Mouse (Mus musculus) heart, embryonic 15.5 days (tissue): ENCODE measurements around the gene Ltbp4. TPM values are rescaled to one million over a fixed set of nuclear protein-coding genes. Genes with fewer than 3 reads are reported as not detected.
A peak's percentile ranks its signal among the peaks of the same experiment; 100 is the strongest.

ENCODE experiments used
- ATAC-seq: fragments of 200-750 bp; cut with Nextera tagmentation; replicated peaks from 2 replicates; pipeline ENCODE4 v1.8.0; 2017; ENCODE audit warnings: low read depth, moderate TSS enrichment; ENCODE audit not compliant: insufficient number of reproducible peaks, insufficient read depth, low FRiP score
- H3K27ac ChIP-seq: fragments of 300-500 bp; sonication (generic); 2 replicates; pipeline ENCODE4 v1.5.1; 2015; ENCODE audit warnings: mild to moderate bottlenecking, inconsistent platforms
- H3K27me3 ChIP-seq: fragments of 300-500 bp; sonication (generic); 2 replicates; pipeline ENCODE4 v1.6.1; 2015; ENCODE audit warnings: inconsistent platforms
- H3K36me3 ChIP-seq: fragments of 300-500 bp; sonication (generic); 2 replicates; pipeline ENCODE4 v1.6.1; 2015; ENCODE audit warnings: mild to moderate bottlenecking, inconsistent platforms
- H3K4me1 ChIP-seq: fragments of 300-500 bp; sonication (generic); replicated peaks from 2 replicates; pipeline ENCODE4 v1.6.1; 2015; ENCODE audit warnings: inconsistent platforms
- H3K4me2 ChIP-seq: fragments of 300-500 bp; sonication (generic); 2 replicates; pipeline ENCODE4 v1.6.1; 2015; ENCODE audit warnings: inconsistent platforms, mild to moderate bottlenecking, moderate library complexity
- H3K4me3 ChIP-seq: fragments of 300-500 bp; sonication (generic); 2 replicates; pipeline ENCODE4 v1.5.1; 2015; ENCODE audit warnings: mild to moderate bottlenecking, inconsistent platforms
- H3K9ac ChIP-seq: fragments of 300-500 bp; sonication (generic); 2 replicates; pipeline ENCODE4 v1.6.1; 2015; ENCODE audit warnings: mild to moderate bottlenecking, inconsistent platforms
- H3K9me3 ChIP-seq: fragments of 300-500 bp; sonication (generic); replicated peaks from 2 replicates; pipeline ENCODE4 v1.6.1; 2016; ENCODE audit warnings: inconsistent platforms
- WGBS: fragments of 180-500 bp; shearing (Covaris S2); methylation state at CpG from one replicate; pipeline ENCODE4 v1.1.7; 2015; ENCODE audit warnings: mixed read lengths; 5-methylcytosine and 5-hydroxymethylcytosine counted together
- polyA plus RNA-seq: library from polyadenylated mRNA; unstranded; fragments of >200 nt; fragmentation: Nextera tagmentation; extraction: Ambion mirVana; gene quantifications from 2 replicates; pipeline ENCODE4 v1.2.1, GENCODE M21; 2015

Gene Ltbp4
- polyA plus RNA-seq, 1 experiment from 2014 or later, result 61.7 TPM

DNA sequence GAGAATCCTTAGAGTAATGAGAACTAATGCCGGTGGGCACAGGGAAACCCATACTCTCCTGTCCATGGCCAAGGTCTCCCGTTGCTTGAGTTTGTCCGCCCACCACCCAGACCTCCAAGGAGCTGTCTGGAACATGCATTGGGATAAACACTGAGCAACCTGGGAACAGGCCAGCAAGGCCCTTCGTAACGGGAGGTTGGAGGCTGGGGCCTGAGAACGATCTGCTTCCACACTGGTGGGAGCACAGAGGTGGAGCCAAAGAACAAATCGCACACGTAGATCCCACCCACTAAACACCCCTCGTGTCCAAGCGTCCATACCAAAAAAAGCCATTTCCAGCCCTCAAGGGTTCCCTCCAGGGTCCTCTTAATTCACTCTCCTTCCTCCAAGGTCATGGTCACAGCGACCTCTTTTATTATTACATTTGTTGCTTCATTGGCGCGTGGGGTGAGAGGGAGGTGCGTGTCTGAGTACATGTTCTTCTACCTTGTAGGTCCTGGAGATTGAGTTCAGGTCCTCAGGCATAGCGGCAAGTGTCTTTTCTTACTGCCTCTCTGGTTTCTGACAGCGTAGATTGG, 39.4 kb downstream of the Ltbp4 start:
- Histone ChIP-seq H3K36me3 (no peaks in the 10 kb centered on the region), H3K9me3 (no peaks in the 10 kb centered on the region), H3K27ac (no peak overlapping the region), H3K4me2 (no peak overlapping the region), H3K4me3 (no peak overlapping the region), H3K9ac (no peak overlapping the region), H3K27me3 (peaks cover 3% of the 10 kb centered on the region; the same call in 1 of the 2 replicates), H3K4me1 (0 out of 2 replicates have a peak, but pooled peaks cover 3% of the 10 kb centered on the region)
- ATAC-seq, result no peak
- 81% methylated on average over 16 of the region's 16 CpGs for WGBS

DNA sequence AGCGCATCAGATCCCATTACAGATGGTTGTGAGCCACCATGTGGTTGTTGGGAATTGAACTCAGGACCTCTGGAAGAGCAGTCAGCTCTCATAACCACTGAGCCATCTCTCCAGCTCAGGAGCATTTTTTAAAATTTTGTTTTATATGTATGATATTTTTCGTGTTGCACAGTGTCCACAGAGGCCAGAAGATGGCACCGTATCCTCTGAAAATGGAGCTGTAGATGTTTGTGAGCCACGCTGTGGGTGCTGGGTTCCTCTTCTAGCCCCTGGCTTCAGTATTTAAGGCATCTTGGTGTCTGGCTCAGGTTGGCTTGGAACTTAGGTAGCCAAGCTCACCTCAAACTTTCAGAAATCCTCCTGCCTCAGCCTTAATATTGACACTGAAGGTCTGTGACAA, 41.0 kb downstream of the Ltbp4 start:
- no peak for ATAC-seq
- H3K4me1 ChIP-seq, result peaks cover 4% of the 10 kb centered on the region; the same call in 1 of the 2 replicates

DNA sequence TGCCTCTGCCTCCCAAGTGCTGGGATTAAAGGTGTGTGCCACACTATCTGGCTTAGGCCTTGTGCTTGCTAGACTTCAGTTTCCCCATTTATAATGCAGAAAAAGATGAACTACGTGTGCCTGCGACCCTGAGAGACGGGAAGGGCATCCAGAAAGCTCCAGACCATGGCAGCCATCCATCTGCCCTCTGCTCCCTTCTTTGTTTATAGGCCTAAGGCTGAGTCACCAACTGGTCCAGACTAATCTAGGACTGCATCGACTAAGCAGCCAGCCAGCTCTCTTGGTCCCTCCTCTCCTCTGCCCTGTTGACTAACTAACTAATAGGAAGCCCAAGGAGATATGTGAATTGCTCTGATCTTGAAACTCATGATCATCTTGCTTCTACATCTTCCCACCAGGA, 41.5 kb downstream of the Ltbp4 start:
- no peaks in the 10 kb centered on the region for H3K27me3 ChIP-seq
- no peak overlapping the region for H3K9ac ChIP-seq
- no peak overlapping the region for H3K27ac ChIP-seq
- no peak overlapping the region for H3K4me2 ChIP-seq
- 60% methylated on average over 4 of the region's 4 CpGs for WGBS
- peaks cover 7% of the 10 kb centered on the region; the same call in 1 of the 2 replicates for H3K4me1 ChIP-seq
- no peak overlapping the region for H3K4me3 ChIP-seq
- no peak for ATAC-seq
- H3K9me3 ChIP-seq, result no peaks in the 10 kb centered on the region
- no peaks in the 10 kb centered on the region for H3K36me3 ChIP-seq

More for the DNA sequence above, 41.0 kb downstream of the Ltbp4 start:
- Histone ChIP-seq H3K9me3 (no peaks in the 10 kb centered on the region), H3K36me3 (no peaks in the 10 kb centered on the region), H3K4me2 (no peak overlapping the region), H3K27me3 (no peaks in the 10 kb centered on the region), H3K9ac (no peak overlapping the region), H3K27ac (no peak overlapping the region), H3K4me3 (no peak overlapping the region)
- WGBS, result 87% methylated on average over 4 of the region's 4 CpGs

DNA sequence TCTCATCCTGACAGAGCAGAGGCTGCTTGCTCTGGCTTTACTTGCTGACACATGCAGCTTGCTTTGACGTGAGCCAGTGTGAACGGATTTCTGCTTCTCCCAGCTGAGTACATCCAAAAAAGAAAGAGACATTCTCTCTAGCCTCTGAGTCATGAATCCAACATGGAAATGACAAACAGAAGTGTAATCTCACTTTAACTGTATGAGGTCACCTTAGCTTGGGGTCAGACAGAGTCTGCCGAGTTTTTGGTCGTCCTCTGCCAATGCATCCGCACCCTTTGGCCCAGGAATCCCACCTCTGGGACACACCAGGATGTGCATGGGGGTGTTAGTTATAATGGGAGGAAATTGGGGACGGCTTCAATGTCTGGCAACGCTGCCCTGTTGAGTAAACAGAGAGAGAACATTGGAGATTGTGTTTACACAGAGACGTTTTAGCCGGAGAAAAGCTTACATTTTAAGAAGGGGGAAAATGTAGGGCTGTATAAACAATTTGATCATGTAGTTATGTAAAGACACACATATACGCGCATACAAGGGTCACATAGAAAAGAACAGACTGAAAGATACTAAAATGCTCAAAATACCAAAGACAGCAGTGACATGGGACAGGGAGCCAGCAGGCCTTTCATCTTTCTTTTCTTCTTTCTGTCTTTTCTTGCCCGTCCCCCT, 45.6 kb downstream of the Ltbp4 start:
- H3K4me2 ChIP-seq, result peak overlapping the region; percentile 5; the same call in 1 of the 2 replicates
- 0 out of 2 replicates have a peak, but pooled peaks have one; percentile 39 for ATAC-seq
- no peaks in the 10 kb centered on the region for H3K36me3 ChIP-seq
- H3K4me3 ChIP-seq, result no peak overlapping the region
- 43% methylated on average over 12 of the region's 12 CpGs for whole genome bisulfite sequencing
- peak overlapping the region; percentile 31; the same call in 1 of the 2 replicates for H3K27ac ChIP-seq
- peaks cover 7% of the 10 kb centered on the region; the same call in 1 of the 2 replicates for H3K4me1 ChIP-seq
- H3K9ac ChIP-seq, result no peak overlapping the region
- H3K27me3 ChIP-seq, result no peaks in the 10 kb centered on the region
- H3K9me3 ChIP-seq, result no peaks in the 10 kb centered on the region

DNA sequence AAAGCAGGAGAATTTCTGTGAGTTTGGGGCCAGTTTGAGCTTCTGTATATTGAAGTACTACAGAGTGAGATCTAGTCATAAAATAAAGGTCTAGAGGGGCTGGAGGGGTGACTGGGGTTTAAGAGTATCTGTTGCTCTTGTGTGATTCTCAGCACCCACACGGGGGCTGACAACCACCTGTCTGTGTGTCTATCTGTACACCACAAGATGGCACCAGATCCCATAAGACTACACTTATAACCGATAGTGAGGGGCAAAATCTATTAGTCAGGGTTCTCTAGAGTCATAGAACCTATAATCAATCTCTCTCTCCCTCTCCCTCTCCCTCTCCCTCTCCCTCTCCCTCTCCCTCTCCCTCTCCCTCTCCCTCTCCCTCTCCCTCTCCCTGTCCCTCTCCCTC, 46.9 kb downstream of the Ltbp4 start:
- H3K9me3 ChIP-seq, result no peaks in the 10 kb centered on the region
- no peaks in the 10 kb centered on the region for H3K27me3 ChIP-seq
- H3K9ac ChIP-seq, result no peak overlapping the region
- H3K27ac ChIP-seq, result no peak overlapping the region
- H3K4me3 ChIP-seq, result no peak overlapping the region
- H3K4me2 ChIP-seq, result no peak overlapping the region
- H3K4me1 ChIP-seq, result peaks cover 8% of the 10 kb centered on the region; the same call in 1 of the 2 replicates
- no peak for ATAC-seq
- H3K36me3 ChIP-seq, result no peaks in the 10 kb centered on the region
- 74% methylated on average over 2 of the region's 2 CpGs for WGBS

DNA sequence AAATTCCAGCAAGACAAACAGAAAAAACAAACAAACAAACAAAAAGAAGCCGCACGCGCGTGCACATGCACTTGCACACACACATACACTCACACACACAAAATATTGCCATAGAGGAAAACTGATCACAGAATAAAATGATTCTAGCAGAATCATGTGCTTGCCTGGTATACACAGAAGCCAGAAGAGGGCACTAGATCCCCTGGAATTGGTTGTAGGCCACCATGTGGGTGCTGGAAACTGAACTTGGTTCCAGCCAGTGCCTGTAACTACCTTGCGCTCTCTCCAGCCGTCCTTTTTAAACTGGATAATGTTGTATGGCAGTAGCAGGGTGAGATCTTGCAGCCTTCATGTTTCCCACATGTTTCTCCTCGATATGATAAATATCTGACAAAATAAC, 48.8 kb downstream of the Ltbp4 start:
- Histone ChIP-seq H3K27me3 (peaks cover 13% of the 10 kb centered on the region), H3K27ac (no peak overlapping the region), H3K4me2 (no peak overlapping the region), H3K4me1 (peaks cover 16% of the 10 kb centered on the region), H3K4me3 (no peak overlapping the region), H3K36me3 (no peaks in the 10 kb centered on the region), H3K9ac (no peak overlapping the region), H3K9me3 (no peaks in the 10 kb centered on the region)
- no peak for ATAC-seq
- 80% methylated on average over 7 of the region's 7 CpGs for WGBS

DNA sequence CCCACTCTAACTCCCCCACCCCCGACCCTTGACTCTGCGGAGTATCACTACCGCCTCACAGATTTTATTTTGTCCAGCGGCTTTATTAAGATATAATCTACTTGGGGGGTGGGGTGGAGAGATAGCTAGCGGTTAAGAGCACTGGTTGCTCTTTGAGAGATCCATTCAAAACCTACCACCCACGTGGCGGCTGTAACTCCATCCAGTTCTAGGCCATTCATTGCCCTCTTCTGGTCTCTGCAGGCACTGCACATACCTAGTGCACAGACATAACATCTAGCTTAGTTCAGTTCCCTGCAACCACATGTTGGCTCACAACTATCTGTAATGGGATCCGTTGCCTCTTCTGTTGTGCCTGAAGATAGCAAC, 51.8 kb downstream of the Ltbp4 start:
- no peaks in the 10 kb centered on the region for H3K9me3 ChIP-seq
- no peak overlapping the region for H3K4me3 ChIP-seq
- H3K4me1 ChIP-seq, result peaks cover 10% of the 10 kb centered on the region
- peak overlapping the region; percentile 14 for H3K4me2 ChIP-seq
- H3K36me3 ChIP-seq, result peaks cover 5% of the 10 kb centered on the region; the same call in 1 of the 2 replicates
- H3K9ac ChIP-seq, result no peak overlapping the region
- no peak overlapping the region for H3K27ac ChIP-seq
- 4% methylated on average over 8 of the region's 8 CpGs for WGBS
- H3K27me3 ChIP-seq, result peaks cover 13% of the 10 kb centered on the region
- no peak; the same call in 1 of the 2 replicates for ATAC-seq

DNA sequence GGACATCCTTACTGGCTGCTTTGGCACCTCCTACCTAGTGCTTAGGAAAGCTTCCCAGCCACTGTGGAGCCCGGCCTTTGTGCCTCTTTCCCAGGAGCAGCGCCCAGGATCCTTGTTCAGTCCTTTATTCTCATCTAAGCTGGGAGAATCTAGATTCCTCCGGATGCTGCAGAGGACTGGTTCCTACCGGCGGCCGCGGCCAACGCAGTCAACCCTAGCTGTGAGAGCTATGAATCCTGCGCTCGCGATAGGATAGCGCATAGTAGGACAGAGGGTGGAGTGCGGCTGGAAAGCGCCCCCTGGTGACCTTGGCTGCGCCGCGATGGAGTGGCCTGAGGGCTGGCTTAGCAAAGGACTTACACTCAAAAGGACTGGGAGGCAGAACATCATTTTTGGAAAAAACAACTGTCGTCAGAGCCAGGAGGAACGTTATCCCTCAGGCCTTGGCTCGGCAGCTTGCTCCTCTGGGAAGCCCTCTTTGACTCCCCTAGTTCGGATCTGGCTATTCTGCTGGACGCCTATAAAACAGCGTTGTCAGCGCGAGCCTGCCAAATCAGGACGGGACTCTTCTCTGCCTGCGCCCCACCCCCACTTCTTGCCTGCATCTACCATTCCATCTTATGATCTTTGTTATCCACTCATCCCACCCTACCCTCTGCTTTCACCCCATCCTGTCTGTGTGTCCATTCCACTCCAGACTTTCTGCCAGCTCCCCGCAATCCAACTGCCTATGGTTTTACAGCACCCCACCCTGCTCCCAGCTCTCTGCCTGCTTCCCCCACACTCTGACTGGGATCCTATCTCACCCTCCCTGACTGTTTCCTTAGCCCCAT, 52.4 kb downstream of the Ltbp4 start:
- Histone ChIP-seq H3K4me3 (no peak overlapping the region; the same call in 1 of the 2 replicates), H3K27me3 (peaks cover 13% of the 10 kb centered on the region), H3K27ac (no peak overlapping the region), H3K36me3 (peaks cover 5% of the 10 kb centered on the region; the same call in 1 of the 2 replicates), H3K9me3 (no peaks in the 10 kb centered on the region), H3K4me2 (peak overlapping the region; percentile 14), H3K9ac (no peak overlapping the region), H3K4me1 (peaks cover 10% of the 10 kb centered on the region)
- WGBS, result 2% methylated on average over 28 of the region's 28 CpGs
- no peak; the same call in 1 of the 2 replicates for ATAC-seq

DNA sequence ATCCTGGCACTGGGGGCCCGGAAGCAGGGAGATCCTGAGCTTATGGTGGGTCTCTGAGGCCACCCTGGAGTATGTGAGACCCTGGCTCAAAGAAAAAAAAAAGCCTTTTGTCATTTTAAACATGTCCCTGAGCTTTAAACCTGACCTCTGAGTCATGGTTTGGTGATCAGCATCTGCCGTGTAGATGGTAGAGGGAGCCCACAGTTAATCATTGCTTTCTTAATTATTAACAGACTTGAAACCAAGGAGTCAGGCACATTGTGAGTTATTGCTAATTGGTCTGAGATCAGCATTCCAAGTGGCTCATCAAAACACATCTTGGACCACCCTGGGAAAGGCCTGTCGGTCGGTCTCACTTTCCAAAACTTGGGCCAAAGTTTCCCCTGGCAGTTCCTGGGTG, 55.3 kb downstream of the Ltbp4 start:
- Histone ChIP-seq H3K9ac (no peak overlapping the region), H3K27me3 (peaks cover 13% of the 10 kb centered on the region), H3K36me3 (peaks cover 22% of the 10 kb centered on the region), H3K4me1 (peaks cover 10% of the 10 kb centered on the region), H3K4me3 (no peak overlapping the region), H3K9me3 (no peaks in the 10 kb centered on the region), H3K4me2 (no peak overlapping the region), H3K27ac (no peak overlapping the region)
- WGBS, result 78% methylated on average over 4 of the region's 4 CpGs
- ATAC-seq, result no peak

DNA sequence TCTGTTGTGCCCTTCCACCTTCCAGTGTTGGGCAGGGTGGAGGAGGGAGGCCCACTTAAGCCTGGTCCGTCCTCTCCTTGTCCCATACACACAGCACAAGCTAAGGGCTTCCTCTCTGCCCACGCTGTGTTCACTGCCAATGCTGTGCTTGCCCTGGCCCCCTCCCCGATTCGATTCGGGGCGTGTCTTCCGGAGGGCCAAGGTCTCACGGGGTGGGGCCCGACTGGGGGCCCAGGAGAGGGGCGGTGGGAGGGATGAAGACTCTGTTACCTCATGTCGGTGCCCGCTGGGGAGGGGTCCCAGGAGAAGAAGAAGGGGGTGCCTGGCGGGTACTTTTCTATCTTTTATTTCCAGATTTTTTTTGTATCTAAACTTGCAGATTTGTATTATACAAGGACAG, 55.8 kb downstream of the Ltbp4 start:
- H3K4me3 ChIP-seq, result no peak overlapping the region
- WGBS, result 66% methylated on average over 13 of the region's 13 CpGs
- H3K36me3 ChIP-seq, result peaks cover 27% of the 10 kb centered on the region
- no peak overlapping the region for H3K9ac ChIP-seq
- no peak for ATAC-seq
- H3K4me1 ChIP-seq, result peaks cover 10% of the 10 kb centered on the region
- H3K4me2 ChIP-seq, result no peak overlapping the region
- no peaks in the 10 kb centered on the region for H3K9me3 ChIP-seq
- H3K27me3 ChIP-seq, result peaks cover 13% of the 10 kb centered on the region
- no peak overlapping the region for H3K27ac ChIP-seq

DNA sequence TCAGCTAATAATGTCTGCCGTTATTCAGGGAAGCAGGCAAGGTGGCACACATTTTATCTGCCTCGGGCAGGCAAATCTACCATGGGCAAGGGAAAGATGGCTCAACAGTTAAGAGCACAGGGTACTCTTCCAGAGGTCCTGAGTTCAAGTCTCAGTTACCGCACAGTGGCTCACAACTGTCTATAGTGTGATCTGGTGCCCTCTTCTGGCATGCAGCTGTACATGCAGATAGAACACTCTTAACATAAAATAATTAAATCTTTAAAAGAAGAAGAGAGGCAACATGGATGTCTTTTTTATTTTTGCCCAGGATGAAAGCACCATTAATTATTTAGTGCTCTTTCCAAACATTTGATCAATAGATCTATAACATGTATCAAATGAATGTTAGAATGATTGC, 60.3 kb downstream of the Ltbp4 start:
- H3K9me3 ChIP-seq, result no peaks in the 10 kb centered on the region
- H3K27ac ChIP-seq, result no peak overlapping the region
- H3K4me2 ChIP-seq, result no peak overlapping the region
- WGBS, result 94% methylated on average over 3 of the region's 3 CpGs
- peaks cover 29% of the 10 kb centered on the region for H3K36me3 ChIP-seq
- ATAC-seq, result no peak
- H3K27me3 ChIP-seq, result no peaks in the 10 kb centered on the region
- H3K4me3 ChIP-seq, result no peak overlapping the region
- no peaks in the 10 kb centered on the region for H3K4me1 ChIP-seq
- no peak overlapping the region for H3K9ac ChIP-seq
